Mouse (Mus musculus) megakaryocyte, adult 5-6 weeks (primary cell): ENCODE data around the gene Btbd35f25. TPM values are rescaled to one million over a fixed set of nuclear protein-coding genes. Genes with fewer than 3 reads are reported as not detected.
"Not testable (repeated sequence)": the region's sequence is repeated elsewhere in the genome, so short reads cannot be mapped to it uniquely, and the experiment has no call there.

Source experiments
- ATAC-seq: 2 replicates; pipeline ENCODE4 v1.8.0; 2016; ENCODE audit warnings: mild to moderate bottlenecking, inconsistent platforms; ENCODE audit not compliant: poor library complexity, severe bottlenecking
- total RNA-seq, 2 experiments: library from RNA; stranded (forward) in 1 of 2; stranded (reverse) in 1 of 2; fragments of 153-499, 151-499 nt in 1 of 2; fragments of 221-1000, 200-1000 nt in 1 of 2; gene quantifications; 2 replicates each; pipeline versions ENCODE4 v1.2.3 to v1.2.4; 2015 to 2017

The Btbd35f25 gene
- total RNA-seq (2015) (not detected in 2 replicates), total RNA-seq (2017) (not detected in 2 replicates)

DNA sequence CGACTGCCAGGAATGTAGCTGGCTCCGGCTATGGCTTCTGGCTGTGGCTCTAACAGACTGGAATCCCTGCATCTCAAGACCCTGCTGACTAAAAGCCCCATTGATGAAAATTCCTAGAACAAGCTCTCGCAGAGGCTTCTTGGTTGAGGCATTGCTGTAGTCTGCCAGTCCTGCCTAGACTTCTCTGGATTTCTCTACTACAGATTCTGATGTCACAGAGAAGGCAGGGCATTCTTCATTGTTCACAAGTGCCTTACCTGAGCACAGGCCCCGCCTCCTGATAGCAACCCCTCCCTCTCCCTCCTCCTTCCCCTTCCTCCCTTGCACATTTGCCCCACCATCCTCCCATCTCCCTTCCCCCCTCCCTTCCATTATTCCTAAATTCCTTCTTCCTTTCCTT is at the start of gene Btbd35f25:
Btbd35f25 (minus strand) TSS at position 101 of the 400 bp plus-strand sequence.
- ATAC-seq: not testable (repeated sequence)

DNA sequence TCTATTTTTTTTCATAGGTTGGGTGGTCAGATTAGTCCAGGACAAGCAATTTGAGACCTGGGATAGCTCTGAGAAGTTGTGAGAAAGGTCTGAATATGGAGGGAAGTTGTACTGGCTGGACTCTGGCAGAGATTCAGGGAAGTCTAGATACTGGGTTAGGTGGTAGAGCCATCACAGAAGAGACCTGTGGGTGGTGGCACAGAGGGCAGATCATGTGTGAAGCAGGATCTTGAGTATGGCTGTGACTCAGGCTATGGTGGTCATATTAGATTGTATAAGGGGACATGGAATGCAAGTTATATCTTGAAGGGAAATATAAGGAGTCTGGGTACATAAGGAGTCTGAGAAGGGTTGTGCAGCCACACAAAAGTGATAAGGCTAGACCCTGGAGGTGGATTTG is 49.3 kb upstream of the Btbd35f25 start:
- no peak for ATAC-seq

DNA sequence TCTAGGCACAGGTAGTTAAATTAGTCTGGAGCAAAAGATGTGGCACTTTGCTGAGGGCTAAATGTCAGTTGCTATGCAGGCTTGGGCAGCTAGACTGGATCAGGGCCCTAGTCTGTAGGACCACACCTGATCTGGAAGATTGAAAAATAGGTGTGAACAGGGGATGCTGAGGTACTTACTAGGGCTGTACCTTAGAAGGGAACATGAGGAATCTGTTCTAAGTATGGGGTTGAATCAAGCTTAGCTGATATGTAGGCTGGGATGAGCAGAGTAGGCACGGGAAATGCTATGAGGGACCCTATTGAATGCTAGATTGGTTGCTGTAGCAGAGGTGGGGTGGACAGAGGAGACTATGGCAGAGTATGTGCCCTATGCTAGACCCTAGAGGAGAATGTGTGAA is 47.0 kb upstream of the Btbd35f25 start:
- no peak for ATAC-seq

DNA sequence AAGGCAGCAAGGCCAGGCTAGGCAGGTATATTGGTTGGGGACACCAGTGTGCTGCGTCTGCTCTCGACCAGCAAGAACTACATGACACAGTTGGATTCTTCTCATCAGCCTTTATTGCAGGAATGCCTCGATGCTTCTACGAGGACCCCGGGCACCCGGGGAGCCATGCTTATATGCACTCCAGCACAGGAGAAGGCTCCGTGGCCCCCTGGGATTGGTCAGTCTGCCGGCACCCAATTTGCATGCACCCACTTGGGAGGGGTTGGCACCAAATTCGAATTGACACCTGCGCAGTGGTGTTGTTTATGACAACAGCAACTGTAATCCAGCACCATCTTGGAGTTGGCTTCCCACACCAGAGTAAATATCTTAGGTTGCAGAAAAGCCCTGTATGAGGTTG is 28.1 kb upstream of the Btbd35f25 start:
- no peak for ATAC-seq

DNA sequence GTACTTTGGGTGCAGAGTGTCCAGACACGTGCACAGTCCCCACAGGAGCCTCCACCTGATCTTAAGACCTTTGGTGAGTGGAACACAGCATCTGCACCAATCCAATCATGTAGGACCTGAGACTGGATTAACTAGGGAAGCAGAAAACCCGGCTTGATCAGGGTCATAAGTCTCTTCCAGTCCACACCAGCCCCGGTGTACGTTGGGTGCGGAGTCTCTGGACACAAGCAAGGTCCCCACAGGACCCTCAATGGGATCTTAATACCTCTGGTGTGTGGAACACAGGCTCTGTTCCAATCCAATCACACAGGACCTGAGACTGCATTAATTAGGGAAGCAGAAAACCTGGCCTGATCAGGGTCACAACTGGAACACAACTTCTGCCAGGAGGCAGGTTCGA is 20.0 kb upstream of the Btbd35f25 start:
- no peak for ATAC-seq

Other genes starting within 250 kb of the Btbd35f25 start
- gene Gm21883, start 142.9 kb downstream of the Btbd35f25 start, total RNA-seq (2015): not detected in 2 replicates
- gene Gm21883, start 142.9 kb downstream of the Btbd35f25 start, total RNA-seq (2017): not detected in 2 replicates
- gene Spin2e, start 98.2 kb downstream of the Btbd35f25 start, total RNA-seq (2015): not detected in 2 replicates
- not detected in 2 replicates for gene Spin2e, start 98.2 kb downstream of the Btbd35f25 start, total RNA-seq (2017)
- gene Gm21637, start 244.9 kb upstream of the Btbd35f25 start, total RNA-seq (2015): not detected in 2 replicates
- not detected in 2 replicates for gene Gm21637, start 244.9 kb upstream of the Btbd35f25 start, total RNA-seq (2017)